8 mouse cellular contexts compared by ENCODE assay signal in the genomic region with DNA sequence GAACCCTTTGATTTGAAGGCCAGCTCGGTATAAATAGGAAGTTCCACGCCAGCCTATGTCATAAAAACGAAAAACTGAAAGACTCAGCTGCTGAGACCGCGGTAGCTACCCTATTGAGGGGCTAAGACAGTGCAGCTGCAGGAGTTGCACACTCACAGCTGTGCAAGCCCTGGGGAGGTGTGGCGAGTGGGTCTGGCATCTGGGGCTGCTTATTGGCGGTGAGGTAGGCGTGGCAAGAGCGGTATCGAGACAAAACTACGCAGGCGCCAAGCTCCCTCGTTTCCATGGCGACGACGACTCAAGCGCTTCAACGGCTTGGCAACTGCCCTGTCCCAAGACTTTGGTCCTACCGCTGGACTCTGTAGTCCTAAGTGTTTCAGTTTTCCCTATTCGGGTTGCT. TPM values are rescaled to one million over a fixed set of nuclear protein-coding genes. Genes with fewer than 3 reads are reported as not detected.
DNase-seq lines count a peak whose midpoint lies in the region; ATAC-seq and TF ChIP-seq lines count a peak whose summit lies in the region.

A gene (plus strand): TSS at position 273 of the 400 bp plus-strand sequence.

- H3K9me3 ChIP-seq in forebrain, embryonic 14.5 days (replicated peaks; ENCODE audit: control insufficient read depth, low read length): no peaks in the 10 kb centered on the region
- H3K9me3 ChIP-seq in heart, postnatal 0 days (replicated peaks; ENCODE audit: control insufficient read depth, low read length): no peaks in the 10 kb centered on the region
- no peaks in the 10 kb centered on the region for H3K9me3 ChIP-seq in liver, embryonic 14.5 days (ENCODE audit: control insufficient read depth, low read length)
- no peaks in the 10 kb centered on the region for H3K9me3 ChIP-seq in stomach, embryonic 16.5 days (replicated peaks; ENCODE audit: control insufficient read depth, low read length)

- TF ChIP-seq EP300 in heart, postnatal 0 days (IDR thresholded peaks at IDR 0.05; ENCODE audit: low read depth): no peak
- no peak for TF ChIP-seq EP300 in liver, embryonic 14.5 days (IDR thresholded peaks at IDR 0.05; ENCODE audit: low read depth)

- TF ChIP-seq CTCF in heart, postnatal 0 days (IDR thresholded peaks at IDR 0.05; ENCODE audit: low read depth): no peak
- TF ChIP-seq CTCF in liver, embryonic 14.5 days (IDR thresholded peaks at IDR 0.05; ENCODE audit: low read depth): no peak

- peak within 1 kb of the TSS; percentile 33; the same call in 1 of the 2 replicates for H3K9ac ChIP-seq in forebrain, embryonic 14.5 days (ENCODE audit: low read length)
- 0 out of 2 replicates have a peak within 1 kb of the TSS, but pooled peaks have one; percentile 13 for H3K9ac ChIP-seq in heart, postnatal 0 days (replicated peaks; ENCODE audit: low read depth, low read length)
- H3K9ac ChIP-seq in liver, embryonic 14.5 days (replicated peaks): no peak within 1 kb of the TSS
- H3K9ac ChIP-seq in stomach, embryonic 16.5 days (ENCODE audit: low read length): peak within 1 kb of the TSS; percentile 44

- peaks cover 25% of the 10 kb centered on the region for H3K4me1 ChIP-seq in forebrain, embryonic 14.5 days (ENCODE audit: control insufficient read depth, insufficient read depth, low read length)
- peaks cover 35% of the 10 kb centered on the region for H3K4me1 ChIP-seq in heart, postnatal 0 days (ENCODE audit: control insufficient read depth, insufficient read depth)
- peaks cover 18 to 24% of the 10 kb centered on the region in 2 experiments for H3K4me1 ChIP-seq in liver, embryonic 14.5 days (replicated peaks; ENCODE audit: control insufficient read depth in 2 of 2, insufficient read depth in 2 of 2, low read length in 1 of 2)
- peaks cover 31% of the 10 kb centered on the region for H3K4me1 ChIP-seq in stomach, embryonic 16.5 days (ENCODE audit: control insufficient read depth, insufficient read depth, low read length)

- H3K27me3 ChIP-seq in forebrain, embryonic 14.5 days (replicated peaks; ENCODE audit: control insufficient read depth, insufficient read depth, low read length): peaks cover 18% of the 10 kb centered on the region
- 0 out of 2 replicates have a peak, but pooled peaks cover 12% of the 10 kb centered on the region for H3K27me3 ChIP-seq in heart, postnatal 0 days (ENCODE audit: control insufficient read depth, insufficient read depth, low read length)
- peaks cover 3% of the 10 kb centered on the region; the same call in 1 of the 2 replicates for H3K27me3 ChIP-seq in liver, embryonic 14.5 days (ENCODE audit: control insufficient read depth, insufficient read depth, low read length)
- H3K27me3 ChIP-seq in stomach, embryonic 16.5 days (ENCODE audit: control insufficient read depth, insufficient read depth, low read length): no peaks in the 10 kb centered on the region

- peak within 1 kb of the TSS; percentile 44; the same call in 1 of the 2 replicates for H3K27ac ChIP-seq in forebrain, embryonic 14.5 days (ENCODE audit: low read depth, low read length)
- peak within 1 kb of the TSS; percentile 9; the same call in 1 of the 2 replicates for H3K27ac ChIP-seq in heart, postnatal 0 days (ENCODE audit: low read depth)
- no peak within 1 kb of the TSS for H3K27ac ChIP-seq in liver, embryonic 14.5 days
- 0 out of 2 replicates have a peak within 1 kb of the TSS, but pooled peaks have one; percentile 23 for H3K27ac ChIP-seq in stomach, embryonic 16.5 days (ENCODE audit: low read length)

- H3K4me2 ChIP-seq in forebrain, embryonic 14.5 days (ENCODE audit: low read length): peak within 1 kb of the TSS; percentile 44
- peak within 1 kb of the TSS; percentile 36 for H3K4me2 ChIP-seq in heart, postnatal 0 days (ENCODE audit: low read depth, low read length)
- peak within 1 kb of the TSS; percentile 44 for H3K4me2 ChIP-seq in liver, embryonic 14.5 days (ENCODE audit: low read depth)
- H3K4me2 ChIP-seq in stomach, embryonic 16.5 days (ENCODE audit: low read depth, low read length): peak within 1 kb of the TSS; percentile 42

- peaks cover 12% of the 10 kb centered on the region for H3K36me3 ChIP-seq in forebrain, embryonic 14.5 days (ENCODE audit: control insufficient read depth, insufficient read depth, low read length)
- H3K36me3 ChIP-seq in heart, postnatal 0 days (replicated peaks; ENCODE audit: control insufficient read depth, insufficient read depth, low read length): peaks cover 11% of the 10 kb centered on the region; the same call in 1 of the 2 replicates
- H3K36me3 ChIP-seq in liver, embryonic 14.5 days (replicated peaks; ENCODE audit: control insufficient read depth, insufficient read depth, low read depth): no peaks in the 10 kb centered on the region
- 0 out of 2 replicates have a peak, but pooled peaks cover 11% of the 10 kb centered on the region for H3K36me3 ChIP-seq in stomach, embryonic 16.5 days (ENCODE audit: control insufficient read depth, insufficient read depth, low read length)

- ATAC-seq in forebrain, embryonic 14.5 days: peak; percentile 63
- ATAC-seq in heart, postnatal 0 days (ENCODE audit: insufficient read depth, low read depth): peak; percentile 42
- ATAC-seq in liver, embryonic 14.5 days (ENCODE audit: insufficient read depth): peak; percentile 63
- peak; percentile 30; the same call in 1 of the 2 replicates for ATAC-seq in stomach, embryonic 16.5 days (ENCODE audit: insufficient read depth, low FRiP score)

- H3K4me3 ChIP-seq in forebrain, embryonic 14.5 days (ENCODE audit: low read depth, low read length): peak within 1 kb of the TSS; percentile 4; the same call in 1 of the 2 replicates
- no peak within 1 kb of the TSS for H3K4me3 ChIP-seq in heart, postnatal 0 days (ENCODE audit: low read depth, low read length)
- peak within 1 kb of the TSS in 1 of 2 experiments; percentile 3; a peak in 1 of 4 replicates for H3K4me3 ChIP-seq in liver, embryonic 14.5 days (ENCODE audit: insufficient read depth in 1 of 2, low read depth in 2 of 2, low read length in 2 of 2)
- H3K4me3 ChIP-seq in stomach, embryonic 16.5 days (replicated peaks; ENCODE audit: low read length): peak within 1 kb of the TSS; percentile 16

- DNase-seq in CD4-positive helper T cell, adult 2 months (ENCODE audit: low read depth, low spot score): peak; percentile 86
- DNase-seq in adrenal gland, postnatal 36 days: peak; percentile 93 to 94
- DNase-seq in forebrain, embryonic 14.5 days (ENCODE audit: low spot score): peak; percentile 95
- DNase-seq in heart, postnatal 0 days (ENCODE audit: low spot score): peak; percentile 88
- peak; percentile 98 for DNase-seq in kidney, postnatal 25 days
- DNase-seq in liver, embryonic 14.5 days (ENCODE audit: low read depth in 3 of 3, low spot score in 3 of 3): peak; percentile 80 to 86 (median 80)
- peak; percentile 73 to 84 for DNase-seq in natural killer cell, adult 2 months (ENCODE audit: low spot score in 2 of 2)

- 3% methylated on average over 20 of the region's 20 CpGs for WGBS in forebrain, embryonic 14.5 days
- 5% methylated on average over 20 of the region's 20 CpGs for WGBS in heart, postnatal 0 days
- 5% methylated on average over 20 of the region's 20 CpGs for WGBS in liver, embryonic 14.5 days (ENCODE audit: insufficient replicate concordance)
- WGBS in stomach, embryonic 16.5 days: 2% methylated on average over 20 of the region's 20 CpGs

RNA-seq across cellular contexts. Expression of the gene that starts here (rescaled TPM):
- under 1 TPM; 0.20 to 0.66 TPM for total RNA-seq in adrenal gland, postnatal 36 days (2021)
- 4.3 and 4.6 TPM in 2 replicates for polyA plus RNA-seq in forebrain, embryonic 14.5 days (2014; fragmentation: Nextera tagmentation; extraction: Ambion mirVana)
- total RNA-seq in heart, postnatal 0 days (2014; rRNA removed; ENCODE audit: low replicate concordance): not detected in 2 replicates
- 0.25 and 0.49 TPM in 2 replicates for polyA plus RNA-seq in heart, postnatal 0 days (2015; fragmentation: Nextera tagmentation; extraction: Ambion mirVana)
- polyA plus RNA-seq in liver, embryonic 14.5 days (2012; rRNA removed): 0.19 and 0.25 TPM in 2 replicates
- 0.20 and 0.28 TPM in 2 replicates for polyA plus RNA-seq in liver, embryonic 14.5 days (2014; fragmentation: Nextera tagmentation; extraction: Ambion mirVana)
- polyA plus RNA-seq in stomach, embryonic 16.5 days (2015; fragmentation: Nextera tagmentation; extraction: Ambion mirVana): 0.76 and 1.6 TPM in 2 replicates

Comparison
In these comparisons a context has a peak if more than half of its experiments do, and no peak if none do; other contexts are left out.
1. Peak in DNase-seq in adrenal gland, postnatal 36 days; RNA of the gene not detected or under 1 TPM.
2. Peak in DNase-seq, ATAC-seq, H3K27ac ChIP-seq, H3K9ac ChIP-seq and H3K4me2 ChIP-seq in heart, postnatal 0 days; RNA of the gene not detected or under 1 TPM.
3. Peak in DNase-seq, ATAC-seq and H3K4me2 ChIP-seq in liver, embryonic 14.5 days; RNA of the gene not detected or under 1 TPM.